Mouse (Mus musculus): ENCODE results near the gene Mef2a.

GRCm38 (mm10) chr7:67380174-67381129, 7.8 kb upstream of the Mef2a start:
- TF ChIP-seq NRF1 (IDR thresholded peaks at IDR 0.05; ENCODE audit: insufficient read depth, low read depth, low read length, poor library complexity, severe bottlenecking) (no peak), ETS1 (IDR thresholded peaks at IDR 0.05; ENCODE audit: low read depth, low read length) (no peak), CTCF (IDR thresholded peaks at IDR 0.05 in 2 of 3, conservative IDR thresholded peaks at IDR 0.05 in 1 of 3; ENCODE audit: control insufficient read depth in 1 of 3, insufficient read depth in 1 of 3, low read depth in 2 of 3, low read length in 3 of 3, poor library complexity in 1 of 3, severe bottlenecking in 1 of 3) (no peak), UBTF (IDR thresholded peaks at IDR 0.05; ENCODE audit: borderline replicate concordance, insufficient read depth, low read depth, low read length) (no peak), TBP (IDR thresholded peaks at IDR 0.05; ENCODE audit: low read depth, low read length) (no peak), GABPA (IDR thresholded peaks at IDR 0.05; ENCODE audit: low read depth, low read length) (no peak), USF1 (IDR thresholded peaks at IDR 0.05; ENCODE audit: low read depth, low read length) (no peak), ZNF384 (IDR thresholded peaks at IDR 0.05; ENCODE audit: low read depth, low read length) (no peak)

Measured in MEL (cell line).